Mouse (Mus musculus) heart, adult 2 months (tissue): ENCODE measurements around the gene Trem2. TPM values are rescaled to one million over a fixed set of nuclear protein-coding genes. Genes with fewer than 3 reads are reported as not detected.

Experiments
- DNase-seq, 2 experiments: peaks; one replicate each; pipeline ENCODE4 v3.0.0; 2021
- H3K27ac ChIP-seq: fragments of 200-600 bp; 2 replicates; pipeline ENCODE4 v1.8.1; 2022
- H3K27me3 ChIP-seq: fragments of 200-500 bp; 2 replicates; pipeline ENCODE4 v1.6.1; 2012; ENCODE audit warnings: mild to moderate bottlenecking, low read length, inconsistent platforms, mixed read lengths; ENCODE audit not compliant: control insufficient read depth, insufficient read depth
- H3K36me3 ChIP-seq: fragments of 200-500 bp; 2 replicates; pipeline ENCODE4 v1.6.1; 2012; ENCODE audit warnings: low read length, inconsistent platforms; ENCODE audit not compliant: control insufficient read depth, insufficient read depth
- H3K4me1 ChIP-seq: fragments of 200-500 bp; 2 replicates; pipeline ENCODE4 v1.6.1; 2011; ENCODE audit warnings: low read length; ENCODE audit not compliant: control insufficient read depth, insufficient read depth
- H3K4me3 ChIP-seq: fragments of 200-600 bp; 2 replicates; pipeline ENCODE4 v1.8.1; 2022
- H3K79me2 ChIP-seq: fragments of 200-500 bp; replicated peaks from 2 replicates; pipeline ENCODE4 v1.6.1; 2012; ENCODE audit warnings: mild to moderate bottlenecking, inconsistent platforms, low read length, moderate library complexity, mixed read lengths; ENCODE audit not compliant: control insufficient read depth, insufficient read depth
- H3K9ac ChIP-seq: fragments of 200-500 bp; 2 replicates; pipeline ENCODE4 v1.6.1; 2012; ENCODE audit warnings: low read depth, mild to moderate bottlenecking, control low read depth, inconsistent platforms, low read length, mixed read lengths
- CTCF ChIP-seq: fragments of 200-600 bp; IDR thresholded peaks from 2 replicates; pipeline ENCODE4 v1.8.1; 2022; ENCODE audit warnings: antibody characterized with exemption, mild to moderate bottlenecking, moderate library complexity
- EP300 ChIP-seq: fragments of 200-500 bp; IDR thresholded peaks from 2 replicates; pipeline ENCODE4 v1.6.1; 2011; ENCODE audit warnings: low read depth, low read length, control low read depth; ENCODE audit not compliant: insufficient read depth
- POLR2A ChIP-seq: fragments of 200-500 bp; IDR thresholded peaks from 2 replicates; pipeline ENCODE4 v1.6.1; 2011; ENCODE audit warnings: mild to moderate bottlenecking, low read depth, low read length, control low read depth; ENCODE audit not compliant: insufficient read depth
- WGBS: fragments of 180-500 bp; shearing (Covaris S2); methylation state at CpG from one replicate; pipeline ENCODE4 v1.1.7; 2018; 5-methylcytosine and 5-hydroxymethylcytosine counted together
- intact Hi-C: fragments of 180-260 bp; cut with DNase I; formaldehyde crosslinking; loops from one replicate; pipeline ENCODE4 v1.15.1; 2025
- polyA plus RNA-seq: library from polyadenylated mRNA; depleted of rRNA; stranded (reverse); fragments of >200 nt; gene quantifications from 2 replicates; pipeline ENCODE4 v1.2.3, GENCODE M21; 2012
- total RNA-seq, 2 experiments: library from RNA; stranded (reverse); gene quantifications; 2 replicates each; pipeline ENCODE4 v1.2.3; 2021

Gene Trem2
- total and polyA plus RNA-seq, 3 experiments: 1.4 to 3.5 (median 1.5) TPM

GRCm38 (mm10) chr17:48362346-48362745, 16.1 kb downstream of the Trem2 start:
- no peak for DNase-seq
- WGBS: 23% methylated on average over 3 of the region's 3 CpGs
- Histone ChIP-seq H3K27me3 (no peaks in the 10 kb centered on the region), H3K4me1 (no peaks in the 10 kb centered on the region), H3K36me3 (no peaks in the 10 kb centered on the region), H3K27ac (peak overlapping the region; percentile 21), H3K79me2 (no peaks in the 10 kb centered on the region), H3K4me3 (no peak overlapping the region), H3K9ac (no peak overlapping the region)
- intact Hi-C loops: no loop called here
- TF ChIP-seq POLR2A (no peak), EP300 (no peak), CTCF (no peak)

- WGBS: 49% methylated on average over 8 of the region's 8 CpGs
- peak; percentile 54 to 67 for DNase-seq
- Histone ChIP-seq H3K27me3 (no peaks in the 10 kb centered on the region), H3K9ac (no peak overlapping the region), H3K4me1 (no peaks in the 10 kb centered on the region), H3K4me3 (no peak overlapping the region), H3K79me2 (no peaks in the 10 kb centered on the region), H3K27ac (peak overlapping the region; percentile 21; the same call in 1 of the 2 replicates), H3K36me3 (no peaks in the 10 kb centered on the region)
- TF ChIP-seq EP300 (no peak), CTCF (no peak), POLR2A (no peak)
- intact Hi-C loops: no loop called here
Observed at GRCm38 (mm10) chr17:48362966-48363365, 16.8 kb downstream of the Trem2 start.

- no peak for DNase-seq
- no peaks in the 10 kb centered on the region for H3K79me2 ChIP-seq
- H3K36me3 ChIP-seq: no peaks in the 10 kb centered on the region
- H3K27ac ChIP-seq: no peak overlapping the region
- intact Hi-C loops: no loop called here
- no peak overlapping the region for H3K4me3 ChIP-seq
- WGBS: 55% methylated on average over 6 of the region's 6 CpGs
- TF ChIP-seq POLR2A (no peak), EP300 (no peak), CTCF (no peak)
- H3K9ac ChIP-seq: no peak overlapping the region
- no peaks in the 10 kb centered on the region for H3K4me1 ChIP-seq
- H3K27me3 ChIP-seq: no peaks in the 10 kb centered on the region
Observed at GRCm38 (mm10) chr17:48363421-48363965, 17.3 kb downstream of the Trem2 start.

GRCm38 (mm10) chr17:48365511-48366155, 19.4 kb downstream of the Trem2 start:
- no peaks in the 10 kb centered on the region for H3K4me1 ChIP-seq
- WGBS: 72% methylated on average over 9 of the region's 9 CpGs
- TF ChIP-seq EP300 (no peak), POLR2A (no peak), CTCF (no peak)
- H3K79me2 ChIP-seq: no peaks in the 10 kb centered on the region
- intact Hi-C loops: no loop called here
- DNase-seq: no peak
- no peaks in the 10 kb centered on the region for H3K36me3 ChIP-seq
- H3K27me3 ChIP-seq: no peaks in the 10 kb centered on the region
- H3K9ac ChIP-seq: no peak overlapping the region
- no peak overlapping the region for H3K4me3 ChIP-seq
- H3K27ac ChIP-seq: no peak overlapping the region

- intact Hi-C loops: no loop called here
- Histone ChIP-seq H3K27me3 (no peaks in the 10 kb centered on the region), H3K27ac (no peak overlapping the region), H3K79me2 (no peaks in the 10 kb centered on the region), H3K9ac (no peak overlapping the region), H3K36me3 (no peaks in the 10 kb centered on the region), H3K4me3 (no peak overlapping the region), H3K4me1 (no peaks in the 10 kb centered on the region)
- 49% methylated on average over 5 of the region's 5 CpGs for WGBS
- DNase-seq: no peak
- TF ChIP-seq POLR2A (no peak), EP300 (no peak)
Observed at GRCm38 (mm10) chr17:48366806-48367205, 20.6 kb downstream of the Trem2 start.

- no peaks in the 10 kb centered on the region for H3K4me1 ChIP-seq
- no peak overlapping the region for H3K4me3 ChIP-seq
- H3K79me2 ChIP-seq: no peaks in the 10 kb centered on the region
- intact Hi-C loops: no loop called here
- no peak overlapping the region for H3K27ac ChIP-seq
- no peaks in the 10 kb centered on the region for H3K36me3 ChIP-seq
- DNase-seq: no peak
- no peaks in the 10 kb centered on the region for H3K27me3 ChIP-seq
- no peak overlapping the region for H3K9ac ChIP-seq
- TF ChIP-seq CTCF: no peak
- TF ChIP-seq POLR2A: no peak
- TF ChIP-seq EP300: no peak
Observed at GRCm38 (mm10) chr17:48371621-48372020, 25.4 kb downstream of the Trem2 start.
